Mouse (Mus musculus): ENCODE data around the gene Snrpe. TPM values are rescaled to one million over a fixed set of nuclear protein-coding genes. Genes with fewer than 3 reads are reported as not detected.
A peak's percentile ranks its signal among the peaks of the same experiment; 100 is the strongest.

The Snrpe gene
- 697 and 785 TPM in 2 replicates for polyA plus RNA-seq (2014; fragmentation: Nextera tagmentation; extraction: Ambion mirVana)

GRCm38 (mm10) chr1:133609771-133610502, at the start of gene Snrpe:
Gene Snrpe (minus strand): TSS chr1:133610291.
- WGBS, result under 1% methylated on average over 72 of the region's 73 CpGs
- Histone ChIP-seq H3K36me3 (ENCODE audit: control insufficient read depth, insufficient read depth, low read length) (peaks cover 30% of the 10 kb centered on the region), H3K4me2 (replicated peaks; ENCODE audit: low read depth, low read length) (peak within 1 kb of the TSS; percentile 52), H3K4me3 (ENCODE audit: low read depth, low read length) (peak within 1 kb of the TSS; percentile 77), H3K27me3 (ENCODE audit: control insufficient read depth, insufficient read depth, low read length) (no peaks in the 10 kb centered on the region), H3K4me1 (ENCODE audit: control insufficient read depth, insufficient read depth, low read length) (0 out of 2 replicates have a peak, but pooled peaks cover 2% of the 10 kb centered on the region), H3K9ac (replicated peaks; ENCODE audit: low read depth, low read length) (peak within 1 kb of the TSS; percentile 88), H3K9me3 (ENCODE audit: control insufficient read depth, low read depth, low read length) (no peaks in the 10 kb centered on the region), H3K27ac (ENCODE audit: low read length) (peak within 1 kb of the TSS; percentile 91)
- peak; percentile 98 for ATAC-seq (ENCODE audit: insufficient number of reproducible peaks, insufficient read depth, low FRiP score, low read depth)

GRCm38 (mm10) chr1:133658878-133659277, 48.8 kb upstream of the Snrpe start:
- Histone ChIP-seq H3K4me3 (ENCODE audit: low read depth, low read length) (no peak overlapping the region), H3K9ac (replicated peaks; ENCODE audit: low read depth, low read length) (no peak overlapping the region), H3K4me1 (ENCODE audit: control insufficient read depth, insufficient read depth, low read length) (peaks cover 34% of the 10 kb centered on the region), H3K36me3 (ENCODE audit: control insufficient read depth, insufficient read depth, low read length) (peaks cover 28% of the 10 kb centered on the region), H3K4me2 (replicated peaks; ENCODE audit: low read depth, low read length) (peak overlapping the region; percentile 85; the same call in 1 of the 2 replicates), H3K9me3 (ENCODE audit: control insufficient read depth, low read depth, low read length) (no peaks in the 10 kb centered on the region), H3K27ac (ENCODE audit: low read length) (no peak overlapping the region), H3K27me3 (ENCODE audit: control insufficient read depth, insufficient read depth, low read length) (no peaks in the 10 kb centered on the region)
- WGBS, result 84% methylated on average over 3 of the region's 3 CpGs
- ATAC-seq (ENCODE audit: insufficient number of reproducible peaks, insufficient read depth, low FRiP score, low read depth), result no peak

GRCm38 (mm10) chr1:133656811-133657210, 46.7 kb upstream of the Snrpe start:
- H3K4me2 ChIP-seq (replicated peaks; ENCODE audit: low read depth, low read length), result 0 out of 2 replicates have a peak overlapping the region, but pooled peaks have one; percentile 11
- WGBS, result 44% methylated on average over 5 of the region's 5 CpGs
- no peak for ATAC-seq (ENCODE audit: insufficient number of reproducible peaks, insufficient read depth, low FRiP score, low read depth)
- H3K4me1 ChIP-seq (ENCODE audit: control insufficient read depth, insufficient read depth, low read length), result peaks cover 31% of the 10 kb centered on the region
- no peak overlapping the region for H3K27ac ChIP-seq (ENCODE audit: low read length)
- no peak overlapping the region for H3K4me3 ChIP-seq (ENCODE audit: low read depth, low read length)
- no peaks in the 10 kb centered on the region for H3K9me3 ChIP-seq (ENCODE audit: control insufficient read depth, low read depth, low read length)
- H3K36me3 ChIP-seq (ENCODE audit: control insufficient read depth, insufficient read depth, low read length), result peaks cover 36% of the 10 kb centered on the region
- H3K27me3 ChIP-seq (ENCODE audit: control insufficient read depth, insufficient read depth, low read length), result no peaks in the 10 kb centered on the region
- H3K9ac ChIP-seq (replicated peaks; ENCODE audit: low read depth, low read length), result no peak overlapping the region

- H3K36me3 ChIP-seq (ENCODE audit: control insufficient read depth, insufficient read depth, low read length), result peaks cover 35% of the 10 kb centered on the region
- H3K9ac ChIP-seq (replicated peaks; ENCODE audit: low read depth, low read length), result no peak overlapping the region
- no peaks in the 10 kb centered on the region for H3K27me3 ChIP-seq (ENCODE audit: control insufficient read depth, insufficient read depth, low read length)
- H3K4me1 ChIP-seq (ENCODE audit: control insufficient read depth, insufficient read depth, low read length), result peaks cover 12% of the 10 kb centered on the region; the same call in 1 of the 2 replicates
- no peak overlapping the region for H3K4me2 ChIP-seq (replicated peaks; ENCODE audit: low read depth, low read length)
- no peak overlapping the region for H3K4me3 ChIP-seq (ENCODE audit: low read depth, low read length)
- no peak overlapping the region for H3K27ac ChIP-seq (ENCODE audit: low read length)
- ATAC-seq (ENCODE audit: insufficient number of reproducible peaks, insufficient read depth, low FRiP score, low read depth), result no peak
- WGBS, result 92% methylated on average over 1 of the region's 1 CpGs
- H3K9me3 ChIP-seq (ENCODE audit: control insufficient read depth, low read depth, low read length), result no peaks in the 10 kb centered on the region
Measured at GRCm38 (mm10) chr1:133653033-133653432, 42.9 kb upstream of the Snrpe start.

- ATAC-seq (ENCODE audit: insufficient number of reproducible peaks, insufficient read depth, low FRiP score, low read depth), result no peak
- Histone ChIP-seq H3K27ac (ENCODE audit: low read length) (no peak overlapping the region), H3K9ac (replicated peaks; ENCODE audit: low read depth, low read length) (no peak overlapping the region), H3K4me3 (ENCODE audit: low read depth, low read length) (no peak overlapping the region), H3K27me3 (ENCODE audit: control insufficient read depth, insufficient read depth, low read length) (no peaks in the 10 kb centered on the region), H3K36me3 (ENCODE audit: control insufficient read depth, insufficient read depth, low read length) (peaks cover 45% of the 10 kb centered on the region), H3K4me2 (replicated peaks; ENCODE audit: low read depth, low read length) (no peak overlapping the region), H3K4me1 (ENCODE audit: control insufficient read depth, insufficient read depth, low read length) (no peaks in the 10 kb centered on the region), H3K9me3 (ENCODE audit: control insufficient read depth, low read depth, low read length) (no peaks in the 10 kb centered on the region)
- WGBS, result 93% methylated on average over 7 of the region's 7 CpGs
Measured at GRCm38 (mm10) chr1:133650288-133651055, 40.4 kb upstream of the Snrpe start.

- Histone ChIP-seq H3K4me3 (ENCODE audit: low read depth, low read length) (no peak overlapping the region), H3K9me3 (ENCODE audit: control insufficient read depth, low read depth, low read length) (no peaks in the 10 kb centered on the region), H3K36me3 (ENCODE audit: control insufficient read depth, insufficient read depth, low read length) (peaks cover 72% of the 10 kb centered on the region), H3K27me3 (ENCODE audit: control insufficient read depth, insufficient read depth, low read length) (no peaks in the 10 kb centered on the region), H3K4me2 (replicated peaks; ENCODE audit: low read depth, low read length) (no peak overlapping the region), H3K9ac (replicated peaks; ENCODE audit: low read depth, low read length) (no peak overlapping the region), H3K27ac (ENCODE audit: low read length) (no peak overlapping the region), H3K4me1 (ENCODE audit: control insufficient read depth, insufficient read depth, low read length) (no peaks in the 10 kb centered on the region)
- WGBS, result 92% methylated on average over 5 of the region's 5 CpGs
- no peak for ATAC-seq (ENCODE audit: insufficient number of reproducible peaks, insufficient read depth, low FRiP score, low read depth)
Measured at GRCm38 (mm10) chr1:133645652-133646051, 35.6 kb upstream of the Snrpe start.

- peaks cover 95% of the 10 kb centered on the region for H3K36me3 ChIP-seq (ENCODE audit: control insufficient read depth, insufficient read depth, low read length)
- no peak for ATAC-seq (ENCODE audit: insufficient number of reproducible peaks, insufficient read depth, low FRiP score, low read depth)
- no peaks in the 10 kb centered on the region for H3K4me1 ChIP-seq (ENCODE audit: control insufficient read depth, insufficient read depth, low read length)
- 92% methylated on average over 2 of the region's 2 CpGs for WGBS
- no peak overlapping the region for H3K4me2 ChIP-seq (replicated peaks; ENCODE audit: low read depth, low read length)
- no peak overlapping the region for H3K9ac ChIP-seq (replicated peaks; ENCODE audit: low read depth, low read length)
- H3K9me3 ChIP-seq (ENCODE audit: control insufficient read depth, low read depth, low read length), result no peaks in the 10 kb centered on the region
- H3K4me3 ChIP-seq (ENCODE audit: low read depth, low read length), result no peak overlapping the region
- no peaks in the 10 kb centered on the region for H3K27me3 ChIP-seq (ENCODE audit: control insufficient read depth, insufficient read depth, low read length)
- H3K27ac ChIP-seq (ENCODE audit: low read length), result no peak overlapping the region
Measured at GRCm38 (mm10) chr1:133641163-133641562, 31.1 kb upstream of the Snrpe start.

- H3K9me3 ChIP-seq (ENCODE audit: control insufficient read depth, low read depth, low read length), result no peaks in the 10 kb centered on the region
- no peak for ATAC-seq (ENCODE audit: insufficient number of reproducible peaks, insufficient read depth, low FRiP score, low read depth)
- no peak overlapping the region for H3K4me3 ChIP-seq (ENCODE audit: low read depth, low read length)
- H3K4me2 ChIP-seq (replicated peaks; ENCODE audit: low read depth, low read length), result no peak overlapping the region
- peaks cover 95% of the 10 kb centered on the region for H3K36me3 ChIP-seq (ENCODE audit: control insufficient read depth, insufficient read depth, low read length)
- 88% methylated on average over 6 of the region's 6 CpGs for WGBS
- no peaks in the 10 kb centered on the region for H3K4me1 ChIP-seq (ENCODE audit: control insufficient read depth, insufficient read depth, low read length)
- H3K27ac ChIP-seq (ENCODE audit: low read length), result no peak overlapping the region
- no peak overlapping the region for H3K9ac ChIP-seq (replicated peaks; ENCODE audit: low read depth, low read length)
- H3K27me3 ChIP-seq (ENCODE audit: control insufficient read depth, insufficient read depth, low read length), result no peaks in the 10 kb centered on the region
Measured at GRCm38 (mm10) chr1:133638517-133638916, 28.4 kb upstream of the Snrpe start.

Data from stomach, embryonic 14.5 days (tissue).